Mouse (Mus musculus): ENCODE measurements around the gene Klhdc3.

The Klhdc3 gene

DNA sequence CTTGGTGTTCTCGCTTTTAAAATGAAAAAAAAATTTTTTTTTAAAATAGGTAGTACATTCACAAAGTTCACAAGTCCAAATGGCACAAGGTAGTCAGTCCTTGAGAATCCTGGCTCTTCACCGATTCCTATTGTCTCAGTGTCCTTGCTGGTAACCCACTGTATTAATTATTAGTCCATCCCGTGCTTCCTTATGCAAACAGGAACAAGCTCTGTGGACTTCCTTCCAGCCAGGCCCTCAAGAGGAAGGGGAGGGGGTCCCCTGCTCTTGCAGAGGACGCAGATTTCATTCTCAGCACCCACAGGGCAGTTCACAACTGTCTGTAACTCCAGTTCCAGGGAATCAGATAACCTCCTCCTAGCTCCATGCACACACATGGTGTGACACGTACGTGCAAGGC, 24.7 kb downstream of the Klhdc3 start:
- no peak for DNase-seq (ENCODE audit: low read depth, low spot score)

DNA sequence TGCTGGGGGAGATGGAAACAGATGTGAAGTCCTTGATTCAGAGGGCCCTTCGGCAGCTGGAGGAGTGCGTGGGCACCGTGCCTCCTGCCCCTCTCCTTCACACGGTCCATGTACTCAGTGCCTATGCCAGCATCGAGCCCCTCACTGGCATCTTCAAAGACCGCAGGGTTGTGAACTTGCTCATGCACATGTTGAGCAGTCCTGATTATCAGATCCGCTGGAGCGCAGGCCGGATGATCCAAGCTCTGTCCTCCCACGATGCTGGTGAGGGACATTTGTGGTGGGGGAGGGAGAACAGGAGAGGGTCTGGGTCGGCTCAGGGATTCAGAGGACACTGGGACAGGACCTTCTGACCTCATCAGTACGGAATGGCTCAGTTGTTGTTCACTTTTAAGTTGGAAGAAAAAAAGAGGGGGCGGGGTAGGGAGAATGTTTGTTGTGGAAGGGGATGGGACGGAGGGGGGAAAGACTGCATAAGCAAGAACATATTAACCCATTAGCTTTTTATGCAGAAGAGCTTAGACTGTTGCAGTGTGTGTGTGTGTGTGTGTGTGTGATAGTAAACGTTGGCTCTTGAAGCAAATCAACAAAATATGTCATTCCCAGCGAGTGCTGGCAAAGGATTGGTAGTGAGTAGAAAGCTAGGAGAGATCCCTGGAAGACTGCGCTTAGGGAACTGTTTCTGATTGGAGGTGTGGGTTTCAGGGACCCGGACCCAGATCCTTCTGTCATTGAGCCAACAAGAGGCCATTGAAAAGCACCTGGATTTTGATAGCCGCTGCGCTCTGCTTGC, 28.8 kb downstream of the Klhdc3 start:
- DNase-seq (ENCODE audit: low read depth, low spot score), result no peak

DNA sequence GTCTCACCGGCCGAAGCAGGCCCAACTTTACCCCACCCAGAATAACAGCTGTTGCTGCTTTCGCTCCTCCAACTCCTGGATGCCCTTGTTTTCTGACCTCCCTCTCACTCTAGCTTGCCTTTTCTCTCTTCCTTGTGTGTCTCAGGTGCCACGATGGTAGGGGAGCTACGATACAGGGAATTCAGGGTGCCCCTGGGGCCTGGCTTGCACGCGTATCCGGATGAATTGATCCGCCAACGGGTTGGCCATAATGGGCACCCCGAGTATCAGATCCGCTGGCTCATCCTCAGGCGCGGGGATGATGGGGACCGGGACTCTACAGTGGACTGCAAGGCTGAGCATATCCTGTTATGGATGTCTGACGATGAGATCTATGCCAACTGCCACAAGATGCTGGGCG, 29.4 kb downstream of the Klhdc3 start:
- DNase-seq (ENCODE audit: low read depth, low spot score), result no peak

- peak; percentile 39 for DNase-seq (ENCODE audit: low read depth, low spot score)
Observed at GRCm38 (mm10) chr17:46650232-46651031, 30.3 kb downstream of the Klhdc3 start, which contains the start of gene Cul7. Gene Cul7, plus strand, starts transcription at chr17:46650337.

DNA sequence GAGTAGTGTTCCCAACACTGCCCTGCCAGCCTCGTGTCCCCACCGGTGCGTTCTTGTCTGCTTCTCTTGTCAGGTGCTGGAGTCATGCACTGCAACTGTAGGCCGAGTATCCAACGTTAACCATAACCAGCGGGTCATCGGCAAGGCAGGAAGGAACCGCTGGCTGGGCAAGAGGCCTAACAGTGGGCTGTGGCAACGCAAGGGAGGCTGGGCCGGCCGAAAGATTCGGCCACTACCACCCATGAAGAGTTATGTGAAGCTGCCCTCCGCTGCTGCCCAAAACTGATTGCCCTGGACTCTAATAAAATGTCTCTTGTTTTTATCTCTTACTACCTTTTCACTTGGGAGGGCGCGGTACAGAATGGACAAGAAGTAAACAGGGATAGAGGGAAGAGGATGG, 30.9 kb downstream of the Klhdc3 start:
- no peak for DNase-seq (ENCODE audit: low read depth, low spot score)

- DNase-seq (ENCODE audit: low read depth, low spot score), result no peak
Observed at GRCm38 (mm10) chr17:46648436-46648835, 32.3 kb downstream of the Klhdc3 start.

DNA sequence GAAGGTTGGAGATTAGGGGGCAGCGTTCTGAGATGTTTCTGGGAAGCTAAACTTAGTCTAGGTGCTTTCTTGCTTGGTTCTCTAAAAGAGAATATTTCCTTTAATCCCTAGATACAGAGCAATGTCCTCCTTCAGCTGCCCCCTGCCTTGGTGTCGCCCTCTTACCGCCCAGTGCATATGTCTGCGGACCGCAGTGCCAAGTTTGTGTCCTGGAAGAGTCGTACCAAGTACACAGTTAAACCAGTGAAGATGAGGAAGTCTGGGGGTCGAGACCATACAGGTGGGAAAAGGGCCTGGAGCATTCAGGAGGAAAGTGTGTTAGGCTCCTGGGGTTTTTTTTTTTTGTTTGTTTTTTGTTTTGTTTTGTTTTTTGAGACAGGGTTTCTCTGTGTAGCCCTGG, 33.4 kb downstream of the Klhdc3 start:
- DNase-seq (ENCODE audit: low read depth, low spot score), result no peak

DNA sequence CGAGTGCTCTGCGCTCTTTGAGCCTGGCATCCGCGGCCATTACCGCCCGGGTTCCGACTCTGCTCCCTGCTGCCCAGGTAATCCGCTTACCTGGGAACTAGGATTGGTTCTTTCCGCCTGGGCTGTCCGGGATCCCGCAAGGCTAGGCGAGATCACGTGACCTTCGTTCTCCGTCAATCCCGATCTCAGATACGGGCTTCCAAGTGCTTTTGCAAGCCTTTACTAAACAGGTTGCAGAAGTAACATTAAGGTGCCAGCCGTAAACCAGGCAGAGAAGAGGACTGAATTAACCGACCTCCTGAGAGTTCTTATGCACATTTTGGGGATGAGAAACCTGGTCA, 34.4 kb downstream of the Klhdc3 start:
- DNase-seq (ENCODE audit: low read depth, low spot score), result no peak

DNA sequence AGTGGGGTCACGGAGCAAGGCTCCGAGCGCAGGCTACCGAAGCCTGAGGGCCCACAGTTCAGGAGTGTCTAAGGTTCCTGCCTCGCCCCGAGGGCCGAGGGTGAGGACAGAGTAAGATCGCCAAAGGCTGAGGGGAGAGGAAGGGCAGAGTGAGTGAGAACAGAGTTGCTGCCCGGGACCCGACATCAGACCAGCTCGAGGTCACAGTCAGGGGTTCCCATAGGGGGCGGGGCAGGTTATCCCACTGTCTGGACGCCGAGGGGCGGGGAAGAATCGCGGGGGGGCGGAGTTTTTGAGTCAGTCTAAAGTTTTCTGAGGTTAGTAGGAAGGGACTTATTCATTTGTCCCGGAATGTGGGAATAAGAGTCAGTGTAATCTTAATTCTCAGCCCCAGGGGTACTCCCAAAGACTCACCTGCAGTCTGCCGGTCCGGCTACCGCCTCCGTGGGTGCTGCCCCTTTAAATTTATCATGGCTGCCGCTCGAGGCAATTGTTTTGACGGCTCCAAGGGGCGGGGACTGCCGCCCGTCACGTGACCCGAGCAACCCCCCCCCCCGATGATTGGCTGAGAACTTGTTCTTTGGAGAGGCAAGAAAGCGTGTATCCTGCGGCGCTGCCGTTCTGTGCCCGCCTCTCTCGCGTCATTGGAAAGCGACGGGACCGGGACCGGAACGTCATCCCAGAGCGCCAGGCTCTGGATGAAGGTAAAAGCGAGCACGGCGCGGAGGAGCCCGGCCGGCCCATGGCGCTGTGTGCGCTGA, 35.0 kb downstream of the Klhdc3 start, which contains the start of the genes Klc4 and Mrpl2:
TSS of gene Klc4 (minus strand) at position 462 of the 761 bp plus-strand sequence.
TSS of gene Mrpl2 (plus strand) at position 669 of the 761 bp plus-strand sequence.
- DNase-seq (ENCODE audit: low read depth, low spot score), result peak; percentile 96

DNA sequence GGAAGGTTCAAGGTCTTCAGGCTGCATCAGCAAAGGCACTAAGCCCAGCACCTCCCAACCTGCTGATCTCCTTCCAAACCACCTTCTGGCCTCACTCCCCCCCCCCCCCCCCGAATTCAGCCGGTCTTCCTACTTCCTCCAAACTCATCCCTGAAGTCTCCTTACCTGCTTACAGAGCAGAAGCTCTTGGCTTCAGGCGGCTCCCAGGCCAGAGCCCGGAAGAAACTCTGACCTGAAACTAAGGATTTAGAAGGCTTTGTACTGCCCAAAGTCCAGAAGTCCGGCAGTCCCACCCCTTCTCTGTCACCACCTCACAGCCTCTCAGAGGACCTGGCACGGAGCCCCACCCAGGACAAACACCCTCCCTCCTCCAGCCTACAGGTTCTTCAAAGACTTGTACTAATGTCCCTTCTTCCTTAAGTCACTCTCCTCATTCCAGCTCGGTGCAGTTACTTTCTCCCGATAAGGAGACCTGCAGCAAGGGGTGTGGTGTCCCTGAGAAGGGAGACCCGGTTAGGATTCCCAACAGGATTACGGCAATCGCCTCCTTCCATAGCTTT, 35.7 kb downstream of the Klhdc3 start:
- no peak for DNase-seq (ENCODE audit: low read depth, low spot score)

DNA sequence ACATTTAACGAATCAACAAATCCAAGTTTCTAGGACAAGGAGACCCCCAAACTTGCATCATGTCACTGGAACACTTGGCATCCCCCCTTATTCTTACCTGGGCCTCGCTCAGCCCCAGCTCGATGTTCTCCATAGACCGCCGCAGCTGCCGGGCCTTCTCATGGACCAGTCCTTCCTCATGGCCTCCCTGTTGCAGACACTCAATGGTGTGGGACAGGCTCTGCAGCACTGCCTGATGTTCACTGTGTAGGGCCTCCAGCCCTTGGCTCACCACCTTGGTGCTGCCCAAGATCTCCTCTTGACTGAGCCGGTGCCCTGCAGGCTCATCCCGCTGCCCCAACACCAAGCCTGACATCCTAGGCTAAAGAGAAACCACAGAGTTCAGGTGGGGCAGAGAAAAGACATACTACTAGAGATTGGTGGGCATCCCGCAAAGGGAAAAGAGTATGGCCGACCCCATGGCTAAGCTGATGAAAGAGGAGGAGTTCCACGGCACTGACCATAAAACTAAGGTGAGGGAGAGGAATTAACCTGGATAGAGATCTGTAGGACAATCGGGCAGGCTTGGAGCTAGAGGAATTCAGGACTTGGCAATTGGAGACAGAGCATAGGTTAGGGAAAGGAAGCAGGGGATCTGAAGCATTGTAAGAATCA, 36.4 kb downstream of the Klhdc3 start:
- DNase-seq (ENCODE audit: low read depth, low spot score), result no peak

- DNase-seq (ENCODE audit: low read depth, low spot score), result no peak
Observed at GRCm38 (mm10) chr17:46642060-46642459, 38.7 kb downstream of the Klhdc3 start.

DNA sequence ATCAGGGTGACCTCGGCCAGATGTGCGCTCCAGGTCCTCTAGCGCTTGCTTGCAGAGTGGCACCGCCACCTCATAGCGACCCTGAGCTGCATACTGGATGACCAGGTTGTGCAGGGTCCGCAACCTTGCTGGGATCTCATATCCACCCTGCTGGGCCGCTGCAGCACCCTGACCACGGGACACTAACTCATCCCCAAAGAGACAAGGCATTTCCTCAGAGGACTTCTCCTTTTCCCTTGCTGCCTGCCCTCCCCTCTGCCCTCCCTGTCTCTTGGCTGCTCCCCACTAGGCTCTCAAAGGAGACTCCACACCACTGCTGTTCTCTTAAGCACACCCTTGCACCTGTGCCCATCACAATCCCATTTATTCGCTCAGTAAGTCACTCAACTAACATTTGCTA, 40.8 kb downstream of the Klhdc3 start:
- no peak for DNase-seq (ENCODE audit: low read depth, low spot score)

GRCm38 (mm10) chr17:46636831-46637523, 43.7 kb downstream of the Klhdc3 start:
- DNase-seq (ENCODE audit: low read depth, low spot score), result no peak

DNA sequence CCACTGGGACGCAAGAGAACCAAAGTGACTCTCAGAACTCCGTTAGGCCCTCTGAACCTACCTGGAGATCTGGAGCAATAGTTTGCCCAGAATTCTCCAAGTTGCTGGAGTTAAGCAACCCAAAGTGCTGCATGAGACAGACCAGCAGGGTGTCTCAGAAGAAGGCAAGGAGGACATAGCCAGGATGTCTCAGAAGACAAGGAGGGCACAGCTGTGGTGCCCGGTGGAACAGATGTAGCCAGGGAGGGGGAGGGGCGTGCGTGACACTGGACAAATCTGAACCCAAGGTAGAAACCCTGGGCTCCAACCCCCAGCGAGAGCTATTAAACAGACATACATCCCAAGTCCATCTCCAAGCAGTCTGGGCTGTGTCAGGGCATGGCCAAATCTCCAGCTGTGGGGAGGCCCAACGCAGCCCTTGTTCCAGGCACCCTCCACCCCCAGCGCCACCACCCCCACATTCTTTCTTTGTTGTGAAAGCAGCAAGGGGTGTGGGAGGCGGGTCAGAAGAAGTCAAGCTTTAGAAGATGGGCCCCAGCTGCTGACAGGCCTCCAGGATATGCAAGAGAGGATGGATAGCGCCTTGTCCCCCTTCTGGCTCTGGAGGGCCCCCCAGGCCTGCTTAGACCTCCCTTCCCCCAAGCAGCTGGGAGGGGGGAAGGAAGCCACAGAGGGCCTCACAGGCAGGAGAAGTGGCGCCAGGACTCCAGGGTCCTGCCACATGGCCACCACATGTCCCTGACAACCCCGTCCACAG, 50.9 kb downstream of the Klhdc3 start:
- DNase-seq (ENCODE audit: low read depth, low spot score), result no peak

DNA sequence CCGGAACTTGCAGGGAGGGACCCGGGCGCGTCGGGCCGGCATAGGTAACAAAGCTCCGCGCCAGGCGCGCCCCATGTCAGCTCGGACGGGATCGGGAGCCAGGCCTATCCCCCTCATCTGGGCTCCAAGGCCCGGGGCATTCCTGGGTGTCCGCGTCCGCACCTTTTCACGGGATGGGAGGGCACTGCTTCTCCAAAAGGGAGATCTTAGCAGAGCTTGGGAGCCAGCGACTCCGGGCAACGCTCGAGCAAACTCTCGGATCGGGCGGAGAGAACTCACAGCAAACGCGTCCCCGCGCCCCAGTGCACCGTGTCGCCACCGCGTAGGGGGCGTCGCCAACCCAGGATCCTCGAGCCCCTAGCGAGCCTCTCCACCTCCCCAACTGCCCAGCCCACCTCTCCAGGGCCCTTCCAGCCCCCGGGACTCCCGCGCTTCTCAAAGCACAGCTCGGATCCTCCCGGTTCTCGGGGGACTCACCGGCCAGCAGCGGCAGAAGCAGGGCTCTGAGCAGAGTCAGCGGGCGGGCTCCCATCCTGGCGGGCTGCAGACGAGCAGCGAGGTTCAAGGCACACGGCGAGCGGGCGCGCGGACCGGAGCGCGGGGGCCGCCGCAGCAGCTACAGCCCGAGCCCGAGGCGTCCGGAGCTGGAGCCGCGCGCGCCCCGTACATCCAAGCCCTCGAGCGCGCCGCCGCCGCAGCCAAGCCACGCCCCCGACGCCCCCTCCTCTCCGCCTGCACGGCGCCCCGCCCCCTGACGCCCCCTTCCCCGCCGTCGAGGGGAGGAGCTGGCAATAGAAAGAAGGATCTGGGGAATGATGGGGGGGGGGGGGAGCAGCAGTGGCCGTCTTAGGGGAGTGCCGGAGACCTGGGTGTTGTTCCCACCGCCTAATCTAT, 51.7 kb downstream of the Klhdc3 start, which contains the start of gene Ptk7:
TSS of gene Ptk7 (minus strand) at position 714 of the 894 bp plus-strand sequence.
- DNase-seq (ENCODE audit: low read depth, low spot score), result no peak

DNA sequence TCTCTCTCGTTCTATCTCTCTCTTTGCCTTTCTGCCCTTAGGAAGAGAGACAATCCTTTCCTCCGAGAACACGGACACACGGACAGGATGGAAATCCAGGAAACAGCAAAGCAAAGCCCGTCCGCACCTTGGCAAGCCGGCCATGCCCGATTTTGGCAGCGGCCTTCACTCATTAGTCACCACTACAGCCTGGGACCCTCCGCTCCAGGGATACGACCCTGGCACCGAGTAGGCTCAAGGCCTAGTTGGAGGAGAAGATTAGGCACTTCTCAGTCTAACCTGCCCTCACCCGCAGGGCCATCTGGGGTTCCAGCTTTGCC, 52.3 kb downstream of the Klhdc3 start:
- DNase-seq (ENCODE audit: low read depth, low spot score), result no peak

- no peak for DNase-seq (ENCODE audit: low read depth, low spot score)
Observed at GRCm38 (mm10) chr17:46627409-46627808, 53.3 kb downstream of the Klhdc3 start.

- DNase-seq (ENCODE audit: low read depth, low spot score), result no peak
Observed at GRCm38 (mm10) chr17:46624598-46624997, 56.1 kb downstream of the Klhdc3 start.

Measured in retina, adult 2 months (tissue).